Mouse (Mus musculus): ENCODE data around the gene Nefh.
A peak's percentile ranks its signal among the peaks of the same experiment; 100 is the strongest.

Gene Nefh

DNA sequence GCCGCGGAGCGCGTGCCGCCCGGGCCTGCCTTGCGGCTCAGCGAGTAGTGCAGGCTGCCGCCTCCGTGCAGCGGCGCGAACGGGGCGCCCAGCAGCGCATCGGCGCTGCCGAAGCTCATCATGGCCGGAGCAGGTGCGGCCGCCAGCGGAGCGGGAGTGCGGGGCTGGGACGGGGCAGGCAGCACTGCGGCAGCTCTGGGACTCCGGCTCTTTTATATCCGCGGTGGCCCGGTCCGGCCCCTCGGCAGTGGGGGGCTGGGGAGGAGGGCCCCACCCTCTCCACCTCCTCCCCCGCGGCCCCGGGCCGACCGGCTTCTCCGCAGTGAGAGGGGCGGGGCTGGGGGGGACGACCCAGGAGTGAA lies at the start of gene Nefh:
Gene Nefh (minus strand): TSS at position 252 of the 362 bp plus-strand sequence.
- peak; percentile 35 to 53 for DNase-seq

DNA sequence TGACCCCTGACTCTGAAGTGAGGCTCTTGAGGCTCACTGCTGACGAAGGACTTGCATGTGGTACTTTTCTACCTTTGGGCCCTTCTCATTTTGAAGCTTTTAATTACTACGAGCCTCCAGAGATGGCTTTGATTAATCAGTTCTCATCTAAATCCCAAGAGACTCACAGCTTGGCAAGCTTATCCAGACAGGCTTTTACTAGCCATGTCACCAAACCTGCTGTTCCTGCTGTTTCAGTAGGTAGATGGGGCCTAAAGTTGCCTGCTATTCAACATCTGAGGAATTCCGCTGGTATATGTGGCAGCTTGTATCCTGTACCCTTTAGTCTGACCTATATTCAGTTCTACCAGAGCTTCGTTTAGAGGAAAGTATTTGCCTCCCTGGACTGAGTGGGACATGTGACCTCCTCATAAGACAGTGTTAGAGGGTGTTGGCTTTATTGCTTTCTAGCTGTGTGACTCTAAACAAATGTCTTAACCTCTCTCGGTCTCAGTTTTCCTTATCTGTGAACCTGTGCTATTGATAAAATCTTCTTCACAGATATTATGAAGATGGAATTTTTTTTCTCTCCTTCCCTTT lies 48.8 kb upstream of the Nefh start:
- DNase-seq = no peak

DNA sequence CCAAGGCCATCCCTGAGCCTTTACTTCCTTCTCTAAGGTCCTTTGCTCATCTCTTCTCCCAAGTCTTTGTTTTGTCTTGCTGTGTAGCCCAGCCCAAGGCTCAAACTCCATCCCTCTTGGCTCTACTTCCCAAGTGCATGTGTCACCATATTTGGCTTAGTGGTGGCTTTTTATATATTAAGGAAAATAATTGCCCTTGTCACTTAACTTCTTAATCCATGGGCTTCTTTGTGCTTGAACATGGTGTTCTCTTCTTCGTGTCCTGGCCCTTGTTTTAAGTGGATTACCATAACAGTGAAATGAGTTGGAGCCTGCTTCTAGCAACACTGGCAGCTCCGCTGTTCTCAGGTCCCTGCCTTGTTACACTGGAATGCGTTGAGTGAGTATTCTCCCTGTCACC lies 47.8 kb upstream of the Nefh start:
- DNase-seq = no peak

DNA sequence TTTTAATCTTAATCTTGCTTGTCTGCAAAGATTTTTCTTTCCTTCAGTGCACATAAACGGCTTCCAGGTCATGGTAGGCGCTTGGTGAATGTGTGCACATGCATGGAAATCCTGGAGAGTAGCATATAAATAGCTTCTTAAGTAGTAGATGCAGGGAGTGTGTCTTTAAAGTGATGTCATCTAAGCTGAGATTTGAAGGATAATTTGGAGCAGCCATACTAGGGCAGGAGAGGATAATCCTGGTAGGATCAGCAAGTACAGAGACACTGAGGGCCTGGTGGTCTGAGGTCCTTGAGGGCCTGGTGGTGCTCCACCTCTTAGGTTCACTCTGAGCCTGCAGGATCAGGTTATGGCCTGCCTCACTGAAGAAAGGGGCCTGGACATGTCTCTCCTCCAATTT lies 44.6 kb upstream of the Nefh start:
- no peak for DNase-seq

DNA sequence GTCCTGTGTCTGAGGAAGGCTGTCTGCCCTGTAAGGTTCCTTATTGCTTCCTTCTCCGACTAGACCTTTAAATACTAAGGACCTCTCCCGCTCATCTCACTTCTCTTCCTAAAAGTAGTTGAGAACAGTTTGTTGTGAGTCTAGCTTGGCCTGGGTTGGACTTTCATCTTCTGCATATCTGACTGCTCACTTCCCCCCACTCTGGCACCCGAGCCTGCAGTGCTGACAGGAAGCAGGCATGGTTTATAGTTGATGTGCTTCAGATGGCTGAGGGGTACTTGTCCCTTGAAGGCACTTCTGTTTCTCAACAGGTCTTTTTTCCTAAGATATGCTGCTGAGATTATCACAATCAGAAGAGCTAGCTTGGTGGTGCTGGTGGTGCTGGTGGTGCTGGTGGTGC lies 41.3 kb upstream of the Nefh start:
- DNase-seq = no peak

DNA sequence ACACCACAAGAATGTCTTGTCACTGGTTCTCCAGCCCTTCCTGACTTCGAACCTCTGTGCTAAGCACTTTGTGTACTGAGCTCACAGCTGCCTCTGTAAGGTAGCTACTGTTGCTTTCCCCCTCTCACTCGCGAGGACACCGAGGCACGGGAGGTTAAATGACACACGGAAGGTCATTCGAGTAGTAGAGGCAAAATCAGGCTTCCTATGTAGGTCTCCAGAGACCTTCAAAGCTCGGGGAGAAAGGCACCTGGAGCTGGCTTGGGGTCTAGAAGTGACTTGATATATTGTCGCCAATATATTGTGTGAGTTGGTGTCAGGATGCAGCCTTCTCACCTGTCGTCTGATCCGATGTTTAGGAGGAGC lies 39.6 kb upstream of the Nefh start:
- no peak for DNase-seq

DNA sequence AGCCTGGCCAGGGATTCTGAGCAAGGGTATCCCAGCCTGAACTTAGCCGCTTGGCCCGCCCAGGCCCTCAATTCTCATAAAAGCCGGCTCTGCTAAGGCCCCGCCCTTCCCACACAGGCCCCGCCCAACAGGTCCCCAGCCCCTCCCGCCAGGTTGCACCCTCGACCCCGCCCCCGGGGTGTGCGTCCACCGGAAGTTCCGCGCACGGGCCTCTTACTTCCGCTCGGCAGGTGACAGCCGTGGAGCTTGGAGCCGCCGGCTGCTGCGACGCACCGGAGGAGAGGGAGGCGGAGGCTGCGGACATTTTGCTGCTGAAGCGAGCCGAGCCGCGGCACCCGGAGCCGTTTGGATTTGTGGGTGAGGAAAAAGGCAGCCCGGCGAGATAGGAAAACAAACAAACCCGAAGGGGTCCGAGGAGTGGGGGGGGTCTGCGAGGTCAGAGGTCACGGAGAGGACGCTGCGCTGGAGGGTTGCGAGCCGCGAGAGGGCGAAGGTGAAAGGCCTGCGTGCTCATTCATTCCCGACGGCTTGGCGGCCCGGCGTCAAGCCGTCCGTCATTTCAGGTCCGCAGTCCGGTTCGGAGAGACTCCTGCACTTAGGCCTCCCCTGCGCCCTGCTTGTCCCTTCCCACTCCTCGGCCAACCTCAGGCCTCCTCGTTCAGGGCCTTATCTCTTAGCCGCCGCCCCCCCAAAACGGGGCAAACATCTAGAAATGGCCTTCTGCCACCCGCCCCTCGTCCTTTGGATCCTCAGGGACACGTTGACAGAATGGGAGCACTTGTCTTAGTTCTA lies 39.0 kb upstream of the Nefh start, which contains the start of gene Ap1b1:
Gene Ap1b1 (plus strand): TSS at position 130 of the 792 bp plus-strand sequence.
- DNase-seq = peak; percentile 96 to 97

DNA sequence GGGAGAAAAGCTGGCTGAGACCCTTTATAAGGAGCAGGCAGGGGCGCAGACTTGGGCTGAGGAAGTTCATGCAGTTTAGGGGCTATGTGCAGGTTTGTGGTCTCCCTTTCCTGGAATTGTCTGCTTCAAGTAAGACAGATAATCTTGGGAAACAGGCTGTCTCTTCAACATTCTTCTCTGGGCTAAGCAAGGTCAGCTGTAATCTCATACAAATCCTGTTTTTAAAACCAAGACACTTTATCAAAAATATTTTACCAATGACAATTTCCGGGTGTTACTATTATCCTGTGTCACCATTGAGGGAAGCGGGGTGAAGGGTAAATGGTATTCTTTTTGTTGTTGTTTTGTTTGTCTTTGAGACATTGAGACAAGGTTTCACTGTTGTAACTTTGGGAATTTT lies 36.9 kb upstream of the Nefh start:
- no peak for DNase-seq

DNA sequence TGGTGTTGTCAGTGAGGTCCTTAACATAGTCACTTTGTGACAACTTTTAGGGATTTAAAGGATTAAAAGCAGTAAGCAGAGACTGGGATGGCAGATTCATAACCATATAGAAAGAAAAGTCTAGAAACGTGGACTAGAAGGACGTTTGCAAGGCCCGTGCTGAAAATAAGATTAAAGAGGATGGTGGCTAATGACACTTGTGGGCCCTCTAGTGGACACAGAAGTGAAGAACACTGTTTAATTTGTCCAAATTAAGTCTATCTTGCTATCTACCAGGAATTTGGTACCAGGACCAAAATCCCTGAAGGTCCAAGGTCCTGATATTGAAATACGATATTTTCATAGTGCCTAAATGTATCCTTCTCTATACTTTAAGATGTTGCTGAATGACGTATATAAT lies 36.4 kb upstream of the Nefh start:
- DNase-seq = peak; percentile 45 to 71

DNA sequence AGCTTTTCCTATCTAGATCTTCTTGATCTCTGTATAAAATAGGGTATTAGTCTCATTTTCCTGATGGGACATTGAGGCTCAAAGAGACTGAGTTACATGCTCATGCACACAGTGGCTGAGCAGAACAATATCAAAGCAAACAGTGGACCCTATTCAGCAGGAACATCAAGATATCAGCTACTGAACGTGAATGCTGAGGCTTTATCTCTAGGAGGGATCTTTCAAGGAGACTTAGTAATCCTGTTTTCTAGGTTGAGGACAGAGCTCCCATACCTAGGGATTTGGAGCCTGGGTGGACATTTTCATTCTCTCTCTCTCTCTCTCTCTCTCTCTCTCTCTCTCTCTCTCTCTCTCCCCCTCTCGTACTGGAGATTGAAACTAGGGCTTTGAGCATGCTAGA lies 35.7 kb upstream of the Nefh start:
- DNase-seq = no peak

DNA sequence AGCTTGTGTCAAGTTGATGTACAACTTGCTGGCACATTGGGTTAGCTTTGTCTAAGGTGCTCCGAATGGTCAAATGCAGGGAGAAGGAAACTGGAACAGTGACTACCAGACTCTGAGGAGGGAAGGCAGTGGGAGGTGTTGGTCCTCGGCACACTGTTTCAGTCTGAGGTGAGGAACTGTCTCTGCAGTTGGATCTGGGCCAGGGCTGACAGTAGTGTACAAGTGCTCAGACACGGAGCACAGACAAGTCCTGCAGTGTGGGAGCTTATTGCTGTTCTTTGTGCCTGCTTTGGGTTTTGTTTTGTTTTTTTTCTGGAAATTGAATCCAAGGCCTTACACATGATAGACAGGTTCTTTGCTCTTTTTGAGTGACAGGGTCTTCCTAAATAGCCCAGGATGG lies 35.1 kb upstream of the Nefh start:
- peak in 1 of 2 experiments; percentile 29 for DNase-seq

DNA sequence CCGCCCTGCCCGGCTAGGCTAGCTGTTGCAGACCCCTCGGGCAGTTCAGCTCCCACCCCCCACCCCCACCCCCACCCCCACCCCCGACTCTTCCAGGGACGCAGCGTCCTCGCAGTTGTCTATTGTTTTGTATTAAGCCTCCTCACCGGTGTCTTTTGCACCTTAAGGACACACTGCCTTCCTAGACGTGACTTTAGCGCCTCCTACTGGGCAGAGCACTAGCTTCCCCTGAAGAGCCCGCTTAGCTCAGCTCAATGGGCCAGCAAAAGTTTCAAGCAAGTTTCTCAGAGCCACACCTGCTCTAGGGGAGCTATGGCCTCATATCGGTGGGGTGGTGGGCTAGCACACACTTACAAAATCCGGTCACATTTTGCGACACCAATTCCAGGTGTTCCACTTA lies 27.8 kb upstream of the Nefh start:
- DNase-seq = peak; percentile 86 to 91

DNA sequence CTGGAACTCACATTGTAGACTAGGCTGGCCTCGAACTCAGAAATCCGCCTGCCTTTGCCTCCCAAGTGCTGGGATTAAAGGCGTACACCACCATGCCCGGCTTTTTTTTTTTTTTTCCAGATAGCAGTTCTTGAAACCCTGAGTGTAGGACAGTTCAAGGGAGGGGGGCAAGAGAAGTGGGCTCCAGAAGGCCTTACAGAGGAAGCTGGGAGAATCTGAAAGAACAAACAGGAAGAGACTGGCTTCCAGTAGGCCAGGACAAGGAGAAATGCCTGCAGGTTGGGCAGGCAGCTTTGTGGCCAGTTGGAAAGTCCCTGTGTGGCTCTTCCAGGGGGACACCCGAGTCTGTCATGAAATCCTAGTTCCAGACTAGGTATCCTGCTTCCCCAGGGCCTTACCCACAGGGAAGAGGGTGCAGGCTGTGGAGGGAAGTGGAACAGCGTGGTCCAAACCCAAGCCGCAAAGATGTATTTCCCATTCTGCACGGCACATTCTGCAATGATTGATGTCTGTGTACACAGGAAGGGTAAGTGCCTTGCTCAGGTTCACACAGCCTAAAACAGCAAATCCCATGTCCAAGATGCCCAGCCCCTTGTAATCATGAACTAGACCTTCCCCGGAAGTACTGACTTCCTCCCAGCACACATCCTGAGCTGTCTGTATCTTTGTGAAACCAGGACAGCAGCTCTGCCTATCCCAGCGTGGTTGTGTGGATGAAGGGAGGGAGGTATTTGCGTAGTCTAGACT lies 26.7 kb upstream of the Nefh start:
- no peak for DNase-seq

DNA sequence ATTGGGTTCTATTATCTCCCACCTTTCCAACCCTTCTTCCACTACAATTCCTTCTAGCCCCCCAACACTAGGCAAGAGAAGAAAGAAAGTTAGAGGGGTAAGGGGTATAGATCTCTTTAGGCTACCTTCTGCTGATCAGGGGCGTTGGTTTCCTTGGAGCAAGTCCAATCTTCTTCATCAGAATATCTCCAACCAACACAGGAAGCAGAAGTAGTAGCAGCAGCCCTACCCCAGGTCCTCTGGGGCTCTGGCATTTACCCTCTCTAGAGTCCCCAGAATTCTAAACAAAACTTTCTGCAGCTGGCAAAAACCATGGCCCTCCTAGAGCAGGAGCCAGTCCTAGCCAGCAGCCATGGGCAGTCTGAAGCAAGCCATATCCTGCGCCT lies 26.0 kb upstream of the Nefh start:
- no peak for DNase-seq

DNA sequence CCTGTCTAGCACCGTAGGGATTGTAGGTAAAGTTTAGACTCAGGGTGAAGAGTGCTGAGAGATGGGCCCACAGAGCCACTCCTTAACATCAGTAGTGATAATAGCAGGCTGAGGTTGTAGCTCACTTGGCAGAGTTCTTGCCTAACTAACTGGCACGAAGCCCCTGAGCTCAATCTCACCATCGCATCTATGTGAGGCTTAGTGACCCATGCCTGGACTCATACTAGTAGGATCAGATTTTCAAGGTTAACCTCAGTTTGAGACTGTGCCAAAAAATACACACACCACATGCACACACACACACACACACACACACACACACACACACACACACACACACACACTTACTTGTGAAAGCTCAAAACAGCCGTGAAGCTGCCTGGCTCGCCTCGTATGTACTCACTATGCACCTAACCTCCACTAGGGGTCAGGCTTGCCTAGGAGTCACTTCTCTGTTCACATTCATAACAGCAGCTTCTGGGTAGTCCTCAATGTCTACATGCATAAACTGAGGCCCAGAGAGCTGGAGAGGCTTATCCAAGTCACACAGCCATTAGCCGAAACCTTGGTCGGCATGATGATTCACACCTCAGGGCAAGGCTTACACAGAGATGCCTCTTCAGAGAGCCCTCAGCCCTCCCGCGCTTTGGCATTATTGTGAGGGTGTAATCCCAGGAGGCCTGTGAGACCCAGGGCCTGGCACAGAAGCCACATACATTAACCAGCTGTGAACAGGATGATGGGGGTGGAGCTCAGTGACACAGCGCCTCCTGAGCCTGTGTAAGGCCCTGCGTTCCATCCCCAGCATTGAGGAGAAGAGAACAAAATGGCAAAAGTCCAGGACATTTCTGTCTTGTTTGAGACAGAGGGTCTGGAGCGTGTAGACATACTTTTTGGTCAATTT lies 25.4 kb upstream of the Nefh start:
- DNase-seq = peak; percentile 76 to 83

DNA sequence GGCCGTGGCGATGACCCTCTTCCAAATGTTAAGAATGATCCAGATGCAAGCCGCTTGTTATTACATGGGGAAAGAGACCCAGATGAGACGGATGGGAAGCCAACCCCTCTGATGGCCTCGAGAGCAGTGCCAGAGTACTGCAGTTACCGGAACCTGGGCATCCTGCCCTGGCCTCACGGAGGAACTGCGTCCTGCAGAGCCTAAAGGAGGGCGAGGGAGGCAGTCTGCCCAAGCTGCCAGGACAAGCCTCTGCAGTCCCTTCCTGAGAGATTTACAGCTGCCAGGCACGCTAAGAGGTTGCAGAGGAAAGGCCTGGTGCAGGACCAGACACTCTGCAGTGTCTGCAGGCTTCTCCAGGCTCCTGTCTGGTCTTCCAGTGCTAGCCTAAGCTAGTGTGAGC lies 20.5 kb upstream of the Nefh start:
- peak; percentile 76 to 80 for DNase-seq

DNA sequence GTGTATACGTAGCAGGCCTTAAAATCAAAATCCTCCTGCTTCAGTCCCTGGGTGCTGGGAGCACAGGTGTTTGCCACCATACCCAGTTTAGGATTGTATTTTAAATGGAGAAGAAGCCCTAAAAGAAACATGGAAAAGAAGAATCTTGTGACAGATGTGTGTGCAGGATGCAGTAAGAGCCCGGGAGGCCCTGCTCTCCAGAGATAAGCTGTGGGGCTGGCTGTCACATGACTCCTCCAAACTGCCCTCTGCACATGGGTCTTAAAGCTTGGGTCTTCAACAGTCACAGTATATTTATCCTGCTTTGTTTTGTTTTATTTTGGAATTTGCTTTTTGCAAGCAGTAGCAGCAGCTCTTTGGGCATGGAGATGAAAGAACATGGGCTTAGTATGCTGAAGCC lies 19.7 kb upstream of the Nefh start:
- no peak for DNase-seq

DNA sequence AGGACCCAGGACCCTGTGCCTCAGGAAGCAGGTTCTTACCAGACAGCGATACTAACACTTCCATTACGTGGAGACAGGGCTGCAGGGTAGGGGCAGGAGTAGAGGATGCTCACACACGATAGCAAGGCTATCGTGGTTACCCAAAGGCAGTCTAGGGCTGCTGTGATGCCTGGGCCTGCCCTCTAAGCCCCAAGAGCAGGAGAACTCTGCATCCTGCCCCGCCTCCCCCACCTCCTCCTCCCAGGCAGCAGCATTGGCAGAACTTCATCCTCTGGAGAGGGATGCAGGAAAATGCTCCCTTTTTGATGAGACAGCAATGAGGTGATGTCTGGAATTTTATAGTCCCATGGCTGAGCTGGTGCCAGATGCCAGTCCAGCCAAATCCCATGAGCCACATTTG lies 19.0 kb upstream of the Nefh start:
- no peak for DNase-seq

DNA sequence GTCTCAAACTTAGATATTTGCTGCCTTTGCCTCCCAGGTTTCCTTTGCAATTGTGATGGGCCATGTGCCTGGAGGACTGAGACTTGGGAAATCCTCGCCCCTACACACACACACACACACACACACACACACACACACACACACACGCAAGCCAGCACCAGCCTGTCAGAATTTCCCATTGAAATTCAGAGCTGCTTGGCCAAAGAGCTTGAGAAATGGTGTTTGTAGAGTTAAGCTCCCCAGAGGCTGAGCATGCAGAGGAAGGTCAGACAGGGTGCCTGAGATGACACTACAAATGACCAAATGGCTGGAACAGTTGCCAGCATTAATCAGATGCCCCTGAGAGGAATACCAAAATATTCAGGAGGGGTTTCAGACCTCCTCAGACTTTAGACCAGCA lies 18.5 kb upstream of the Nefh start:
- DNase-seq = no peak

DNA sequence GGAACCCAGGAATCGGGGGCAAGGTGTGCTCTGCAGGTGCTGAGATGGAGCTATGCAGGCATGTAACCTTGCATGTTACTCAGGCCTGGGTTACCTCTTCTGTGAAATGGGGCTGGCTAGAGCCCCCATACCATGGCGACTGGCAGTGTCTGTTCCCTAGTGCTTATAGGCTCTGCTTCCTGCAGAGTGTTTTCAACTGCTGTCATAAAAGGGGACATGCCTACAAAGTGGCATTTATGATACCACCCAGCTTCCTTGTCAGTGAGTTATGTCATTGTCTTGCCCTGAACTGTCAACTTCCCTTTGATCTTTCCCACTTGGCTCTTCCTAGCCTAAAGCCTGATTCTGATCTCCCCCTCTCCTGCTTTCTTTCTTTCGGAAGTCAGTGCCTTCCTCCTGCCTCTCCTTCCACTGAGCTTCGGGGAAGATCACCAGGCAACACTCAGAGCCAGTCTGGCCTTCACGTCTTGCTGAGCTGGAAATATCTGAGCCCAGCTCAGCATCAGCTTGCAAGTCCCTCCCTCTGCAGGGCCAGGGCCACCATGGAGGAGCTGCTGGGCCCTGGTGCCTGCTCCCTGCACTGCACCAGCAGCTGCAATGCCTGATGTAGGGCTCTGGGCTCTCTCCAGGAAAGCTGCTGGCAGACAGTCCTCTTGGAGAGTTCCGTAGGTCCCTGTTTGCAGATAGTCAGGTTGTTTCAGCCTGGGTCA lies 15.4 kb upstream of the Nefh start:
- DNase-seq = no peak

DNA sequence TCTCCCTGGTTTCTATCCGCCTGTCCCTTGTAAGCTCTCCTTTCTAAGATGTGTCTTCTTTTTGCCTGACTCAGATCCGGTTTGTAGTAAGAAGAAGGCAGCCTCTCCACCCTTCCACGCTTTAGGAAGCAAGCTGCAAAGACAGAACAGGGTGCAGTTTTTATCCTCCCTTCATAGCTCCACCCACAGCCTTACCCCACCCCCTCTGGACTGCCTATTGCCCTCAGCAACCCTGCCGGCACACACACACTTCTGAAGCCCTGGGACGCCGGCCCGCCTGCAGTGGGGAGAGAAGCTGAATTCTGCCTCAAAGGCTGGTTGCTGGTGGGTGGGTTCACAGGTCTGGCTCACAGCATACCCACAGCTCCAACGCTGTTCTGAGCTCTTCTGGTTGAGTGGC lies 6.1 kb upstream of the Nefh start:
- DNase-seq = no peak

DNA sequence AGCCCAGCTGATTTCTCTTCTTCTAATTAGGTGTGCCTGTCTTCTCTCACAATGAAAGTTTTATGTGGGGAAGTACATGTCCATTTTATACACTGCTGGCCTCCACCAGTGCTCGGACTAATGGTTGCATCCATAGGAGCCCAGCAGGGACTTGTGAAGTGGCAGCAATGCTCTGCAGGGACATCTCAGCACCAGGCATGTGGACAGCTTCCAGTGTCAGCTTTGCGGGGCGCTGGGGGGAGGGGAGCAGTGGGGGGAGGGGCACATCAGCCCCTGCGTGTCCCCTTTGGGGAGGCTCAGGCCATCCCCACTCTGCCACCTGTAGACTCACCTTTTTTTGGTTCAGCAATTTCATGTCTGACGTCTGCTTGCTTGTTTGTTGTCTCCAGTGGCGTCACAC lies 5.5 kb upstream of the Nefh start:
- no peak for DNase-seq
